Mouse (Mus musculus) retina, postnatal 7 days (tissue): ENCODE data around the gene Adamts2.

Source experiments
- DNase-seq: peaks from one replicate; pipeline ENCODE4 v3.0.0-alpha.2; 2012; ENCODE audit warnings: low read depth, low spot score

Adamts2 gene

GRCm38 (mm10) chr11:50623806-50624205 is 21.9 kb downstream of the Adamts2 start:
- DNase-seq, result no peak

GRCm38 (mm10) chr11:50624239-50624638 is 22.4 kb downstream of the Adamts2 start:
- no peak for DNase-seq

DNA sequence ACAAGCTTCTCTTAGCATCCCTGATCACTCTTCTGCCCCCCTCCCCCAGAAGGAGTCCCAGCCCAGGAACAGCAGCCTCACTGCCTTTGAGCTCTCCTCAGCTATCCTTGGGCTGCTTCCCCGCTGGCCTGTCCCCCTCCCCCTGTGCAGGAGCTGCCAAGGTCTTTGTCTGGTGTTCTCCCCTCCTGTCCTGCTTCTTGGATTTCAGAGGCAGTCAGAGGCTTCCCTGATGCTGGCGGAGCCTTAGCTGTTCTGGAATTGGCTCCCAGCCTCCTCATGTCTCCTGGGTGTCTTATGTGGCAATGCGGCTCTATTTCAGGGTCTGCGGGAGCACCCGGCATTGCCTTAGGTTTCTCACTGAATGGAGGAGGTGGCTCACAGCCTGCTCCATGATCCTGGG is 22.8 kb downstream of the Adamts2 start:
- no peak for DNase-seq

- DNase-seq, result no peak
These were observed 27.0 kb downstream of the Adamts2 start for GRCm38 (mm10) chr11:50628915-50629314.

DNA sequence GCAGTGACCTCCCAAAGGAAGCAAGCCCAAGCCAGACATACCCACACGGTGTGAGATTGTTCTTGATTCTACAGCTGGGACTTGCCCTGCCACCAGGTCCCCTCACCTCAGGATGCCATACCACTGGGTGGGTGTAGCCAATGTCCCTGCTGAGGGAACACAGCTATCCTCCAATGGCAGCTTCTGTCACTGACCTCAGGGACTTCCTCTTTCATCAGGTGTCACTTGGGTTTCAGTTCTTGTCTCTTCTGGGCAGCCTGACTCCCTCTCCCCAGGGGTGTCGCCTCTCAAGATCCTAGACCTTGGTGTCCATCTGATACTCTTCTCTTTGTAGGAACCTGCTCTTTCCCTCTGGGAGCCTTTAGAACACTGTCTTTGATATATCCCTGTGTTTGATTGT is 28.6 kb downstream of the Adamts2 start:
- no peak for DNase-seq

DNA sequence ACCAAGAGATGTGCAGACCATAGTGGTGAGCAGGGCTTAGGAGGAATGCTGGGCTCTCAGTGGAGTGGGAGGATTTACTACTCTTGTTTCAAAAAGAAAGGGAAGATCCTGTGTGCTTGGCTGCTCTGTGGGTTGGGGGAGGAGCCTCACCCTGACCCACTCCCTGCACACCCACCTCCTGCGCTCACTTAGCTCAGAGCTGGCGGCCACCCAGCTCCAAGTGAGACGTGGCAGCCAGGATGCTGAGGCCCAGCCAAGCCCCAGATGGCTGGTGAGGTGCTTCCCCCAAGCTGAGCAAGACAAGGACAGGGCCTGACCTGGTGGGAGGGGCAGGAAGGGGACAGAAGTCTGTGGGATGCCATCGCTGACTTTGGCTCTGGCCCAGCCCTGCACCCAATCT is 30.4 kb downstream of the Adamts2 start:
- no peak for DNase-seq

DNA sequence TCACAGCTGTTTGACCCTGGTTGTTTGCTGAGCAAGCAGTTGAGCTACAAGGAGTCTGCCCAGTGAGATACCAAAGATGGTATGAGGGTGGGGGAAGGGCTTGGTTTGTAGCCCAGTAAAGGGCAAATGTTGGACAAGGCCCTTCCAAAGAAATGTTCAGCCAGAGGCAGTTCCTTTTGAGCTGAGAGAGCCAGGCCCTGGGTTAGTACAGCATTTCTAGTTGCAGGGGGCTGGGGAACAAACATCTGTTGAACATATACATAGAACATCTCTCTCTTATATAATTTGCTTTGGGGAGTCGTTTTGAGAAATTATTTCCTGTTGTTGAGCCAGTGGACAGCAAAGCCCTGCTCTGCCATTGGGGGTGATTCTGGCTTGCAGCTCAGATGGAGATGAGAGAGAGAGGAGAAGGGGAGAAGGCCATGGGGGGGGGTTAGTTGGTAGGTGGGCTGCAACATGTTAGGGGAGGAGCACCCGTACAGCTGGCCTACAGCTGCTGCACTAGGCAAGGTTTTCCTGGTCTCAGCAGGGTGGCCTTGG is 33.2 kb downstream of the Adamts2 start:
- DNase-seq, result no peak

DNA sequence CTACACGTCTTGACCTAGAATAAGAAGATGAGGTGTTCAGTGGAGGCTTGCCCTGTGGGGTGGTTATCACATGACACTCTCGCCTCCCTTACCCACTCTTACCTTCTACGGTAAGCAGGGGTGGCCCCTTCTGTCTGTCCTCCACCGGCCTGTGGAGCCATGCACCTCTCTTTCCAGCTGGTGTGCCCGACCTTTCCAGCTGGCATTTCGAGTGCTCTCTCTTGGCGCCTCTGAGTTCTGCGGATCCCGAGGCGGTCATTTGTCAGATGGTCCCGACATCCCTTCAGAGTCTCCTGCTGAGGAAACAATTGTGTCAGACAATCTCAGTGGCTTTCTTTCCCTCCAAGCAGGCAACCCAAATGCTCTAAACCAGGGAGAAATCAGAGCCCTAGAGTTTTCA is 35.1 kb downstream of the Adamts2 start:
- no peak for DNase-seq

DNA sequence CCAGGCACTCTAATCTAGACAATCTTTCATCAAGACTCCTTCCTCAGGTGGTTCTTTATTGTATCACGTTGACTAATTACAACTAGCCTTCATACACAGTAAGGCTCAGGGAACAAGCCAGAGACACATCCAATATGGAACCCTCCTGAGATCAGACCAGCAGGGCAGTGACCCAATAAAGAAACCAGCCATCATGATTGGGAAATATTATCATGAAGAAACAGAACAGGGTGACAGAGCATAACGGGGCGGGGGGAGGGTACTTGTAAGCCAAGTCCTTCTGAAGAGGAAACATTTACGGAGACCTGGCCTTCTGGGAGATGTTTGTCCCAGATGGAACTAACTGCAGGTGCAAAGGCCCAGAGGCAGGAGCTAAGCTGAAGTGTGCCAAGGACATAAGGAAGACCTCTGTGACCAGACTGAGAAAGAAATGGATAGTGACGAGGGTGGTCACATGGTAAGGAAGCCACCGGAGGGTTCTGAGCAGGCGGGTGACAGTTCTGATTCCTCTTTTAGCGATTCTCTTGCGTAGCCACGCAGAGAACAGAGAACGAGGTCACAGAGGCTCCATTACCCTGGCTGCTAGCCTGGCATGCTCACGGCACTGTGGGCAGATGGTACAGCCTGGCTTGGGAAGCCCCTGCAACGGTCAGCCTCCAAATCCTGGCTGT is 36.4 kb downstream of the Adamts2 start:
- DNase-seq, result no peak

- DNase-seq, result no peak
These were observed 37.0 kb downstream of the Adamts2 start for GRCm38 (mm10) chr11:50638868-50639220.

GRCm38 (mm10) chr11:50642583-50642982 is 40.7 kb downstream of the Adamts2 start:
- DNase-seq, result no peak

DNA sequence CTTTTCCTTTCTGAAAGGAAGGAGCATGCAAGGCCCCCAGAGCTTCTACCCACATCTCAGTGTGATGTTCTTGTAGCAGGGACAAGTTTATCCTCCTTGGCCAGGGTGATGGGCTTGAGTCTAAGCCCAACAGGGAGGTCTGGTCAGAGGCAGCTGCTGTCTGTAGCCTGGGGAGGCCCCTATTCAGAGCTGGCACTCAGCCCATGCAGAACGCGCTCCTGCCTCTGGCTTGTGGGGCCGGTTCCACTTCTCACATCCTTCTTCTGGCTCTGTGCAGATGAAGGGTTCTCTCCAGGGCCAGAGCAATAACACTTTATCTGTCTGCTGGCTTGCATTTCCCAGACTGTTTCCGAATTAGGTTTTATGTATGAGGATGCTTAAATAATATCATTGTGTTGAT is 44.3 kb downstream of the Adamts2 start:
- DNase-seq, result no peak

GRCm38 (mm10) chr11:50648143-50648807 is 46.4 kb downstream of the Adamts2 start:
- no peak for DNase-seq

DNA sequence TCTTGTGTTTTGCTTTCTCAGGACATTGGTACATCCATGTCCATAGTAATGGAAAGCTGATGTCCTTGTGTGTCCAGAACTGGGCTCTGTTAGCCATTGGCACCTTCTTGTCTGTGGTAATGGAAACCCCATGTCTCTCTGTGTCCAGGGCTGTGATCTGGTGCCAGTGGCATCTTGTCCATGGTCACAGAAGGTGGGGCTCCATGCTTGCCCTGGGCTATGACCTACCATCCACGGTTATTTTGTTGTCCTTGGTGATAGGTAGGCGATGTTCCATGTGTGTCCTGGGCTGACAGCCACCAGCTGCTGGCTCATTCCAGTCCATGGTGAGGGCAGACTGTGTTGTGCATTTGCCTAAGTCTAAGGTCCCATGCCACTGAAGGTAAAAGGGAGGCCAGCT is 48.2 kb downstream of the Adamts2 start:
- no peak for DNase-seq

DNA sequence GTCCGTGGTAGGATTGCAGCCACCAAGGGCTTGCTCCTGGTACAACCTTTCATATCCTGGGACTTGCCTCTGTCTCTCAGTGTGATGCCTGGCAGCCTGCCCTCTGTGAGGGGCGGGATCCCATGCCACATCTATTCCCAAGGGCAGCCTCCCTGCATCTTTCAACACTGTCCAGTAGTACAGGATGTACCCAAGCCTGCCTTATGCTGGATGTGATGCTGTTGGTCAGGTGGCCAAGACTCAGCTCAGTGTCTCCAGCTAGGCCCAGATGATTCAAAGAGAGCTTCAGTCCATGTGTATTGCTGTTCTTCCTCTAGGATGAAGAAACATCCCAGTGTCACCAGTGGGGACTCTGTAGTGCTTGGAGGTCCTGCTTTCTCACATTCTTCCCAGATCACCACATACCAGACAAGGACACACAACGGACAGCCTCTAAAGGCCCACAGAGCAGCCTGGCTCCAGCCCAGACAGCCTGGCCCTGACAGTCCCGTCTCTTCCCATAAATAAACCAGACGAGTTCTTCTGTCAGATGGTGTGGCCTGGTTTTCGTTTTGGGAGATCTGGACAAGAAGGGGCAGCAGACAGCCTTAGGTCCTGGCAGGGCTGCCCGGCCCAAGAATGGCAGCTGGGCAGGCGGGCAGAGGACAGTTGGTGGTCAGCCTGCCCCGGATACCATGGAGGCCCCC is 52.0 kb downstream of the Adamts2 start:
- no peak for DNase-seq

DNA sequence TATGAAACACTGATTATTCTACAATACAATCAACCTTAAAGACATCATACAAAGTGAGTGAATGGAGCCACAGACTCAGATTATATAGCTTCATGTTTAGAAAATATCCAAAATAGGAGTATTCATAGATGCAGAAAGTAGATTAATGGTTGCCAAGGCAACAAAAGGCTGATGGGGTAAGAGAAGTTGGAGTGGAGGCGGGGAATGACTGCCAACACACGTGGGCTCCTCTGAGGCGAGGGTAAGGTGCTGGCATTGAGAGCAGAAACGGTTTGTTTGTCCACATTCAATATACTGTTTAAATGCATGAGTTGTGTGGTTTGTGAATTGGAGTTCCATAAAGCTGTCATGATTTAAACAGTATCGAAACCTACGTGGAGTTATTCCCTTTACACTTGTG is 56.9 kb downstream of the Adamts2 start:
- no peak for DNase-seq

DNA sequence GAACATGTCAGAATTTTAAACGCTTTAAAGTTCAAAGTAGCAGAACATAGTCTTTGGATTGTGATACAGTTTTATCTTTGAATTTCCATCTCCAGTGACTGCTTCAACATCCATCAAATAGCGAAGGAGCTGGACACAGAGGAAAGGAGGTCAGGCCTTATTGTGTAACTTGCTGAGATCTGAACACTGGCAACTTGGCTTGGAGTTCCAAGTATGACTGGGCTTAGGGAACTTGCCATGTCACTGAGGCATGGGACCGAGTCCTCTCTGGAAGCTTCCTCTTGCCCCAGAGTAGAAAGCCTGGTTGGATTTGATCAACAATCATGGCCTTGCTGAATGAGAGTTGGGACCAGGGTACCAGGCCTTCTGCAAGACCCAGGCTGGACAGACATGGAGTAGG is 60.3 kb downstream of the Adamts2 start:
- DNase-seq, result no peak

GRCm38 (mm10) chr11:50664826-50665225 is 62.9 kb downstream of the Adamts2 start:
- DNase-seq, result no peak

GRCm38 (mm10) chr11:50669542-50670362 is 67.9 kb downstream of the Adamts2 start:
- no peak for DNase-seq

DNA sequence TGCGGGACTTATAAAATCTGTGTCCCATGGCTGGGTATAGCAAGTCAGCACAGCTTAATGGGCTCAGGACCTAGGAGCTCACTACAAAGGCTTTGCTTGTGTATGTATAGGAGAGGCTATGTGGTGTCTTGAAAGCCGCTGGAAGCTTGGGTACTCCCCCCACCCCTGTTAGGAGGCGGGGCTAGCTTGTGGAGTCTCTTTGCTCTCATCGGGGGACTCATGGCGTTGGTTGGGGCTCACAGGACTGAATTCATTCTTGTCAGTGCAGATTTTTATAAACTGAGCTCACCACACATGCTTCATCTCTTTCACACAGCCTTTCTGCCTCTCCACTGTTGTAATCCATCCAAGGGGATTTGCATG is 68.5 kb downstream of the Adamts2 start:
- DNase-seq, result no peak

GRCm38 (mm10) chr11:50670881-50671280 is 69.0 kb downstream of the Adamts2 start:
- DNase-seq, result no peak

DNA sequence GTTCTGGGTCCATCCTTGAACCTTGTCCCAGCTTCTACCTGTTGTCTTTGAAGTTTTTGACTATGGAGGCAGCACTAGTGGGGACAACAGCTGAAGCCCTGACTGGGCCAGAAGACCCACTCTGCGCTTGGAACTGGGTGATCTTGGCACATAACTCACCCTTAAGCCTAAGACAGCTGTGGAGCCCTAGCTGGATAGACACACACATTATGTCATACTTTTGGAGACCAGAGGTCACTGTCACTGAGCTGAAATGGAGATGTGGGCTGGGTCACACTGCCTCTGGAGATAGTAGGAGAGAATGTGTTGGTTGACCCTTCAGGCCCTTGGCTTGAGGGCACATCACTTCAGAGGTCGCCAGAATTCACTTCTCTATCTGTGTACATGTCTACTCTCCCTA is 69.5 kb downstream of the Adamts2 start:
- DNase-seq, result no peak
